Mouse (Mus musculus) stomach, embryonic 16.5 days (tissue): ENCODE results near the gene Ddx6. TPM values are rescaled to one million over a fixed set of nuclear protein-coding genes. Genes with fewer than 3 reads are reported as not detected.
"Not testable (repeated sequence)": the region's sequence is repeated elsewhere in the genome, so short reads cannot be mapped to it uniquely, and the experiment has no call there.

Experiments used
- ATAC-seq: fragments of 200-750 bp; cut with Nextera tagmentation; 2 replicates; pipeline ENCODE4 v1.8.0; 2017; ENCODE audit warnings: moderate number of reproducible peaks, moderate TSS enrichment; ENCODE audit not compliant: insufficient read depth, low FRiP score
- H3K27ac ChIP-seq: fragments of 300-500 bp; sonication (generic); 2 replicates; pipeline ENCODE4 v1.5.1; 2014; ENCODE audit warnings: low read length
- H3K27me3 ChIP-seq: fragments of 300-500 bp; sonication (generic); 2 replicates; pipeline ENCODE4 v1.6.1; 2014; ENCODE audit warnings: low read length, control low read depth, mixed read lengths; ENCODE audit not compliant: control insufficient read depth, insufficient read depth
- H3K36me3 ChIP-seq: fragments of 300-500 bp; sonication (generic); 2 replicates; pipeline ENCODE4 v1.6.1; 2014; ENCODE audit warnings: low read length; ENCODE audit not compliant: control insufficient read depth, insufficient read depth
- H3K4me1 ChIP-seq: fragments of 300-500 bp; sonication (generic); 2 replicates; pipeline ENCODE4 v1.6.1; 2014; ENCODE audit warnings: low read length, control low read depth, mixed read lengths; ENCODE audit not compliant: control insufficient read depth, insufficient read depth
- H3K4me2 ChIP-seq: fragments of 300-500 bp; sonication (generic); 2 replicates; pipeline ENCODE4 v1.6.1; 2014; ENCODE audit warnings: low read depth, low read length, mixed read lengths
- H3K4me3 ChIP-seq: fragments of 300-500 bp; sonication (generic); replicated peaks from 2 replicates; pipeline ENCODE4 v1.5.1; 2014; ENCODE audit warnings: mild to moderate bottlenecking, low read length
- H3K9ac ChIP-seq: fragments of 300-500 bp; sonication (generic); 2 replicates; pipeline ENCODE4 v1.6.1; 2014; ENCODE audit warnings: low read length
- H3K9me3 ChIP-seq: fragments of 300-500 bp; sonication (generic); replicated peaks from 2 replicates; pipeline ENCODE4 v1.6.1; 2016; ENCODE audit warnings: low read length, control low read depth; ENCODE audit not compliant: control insufficient read depth
- WGBS: fragments of 180-500 bp; shearing (Covaris S2); extraction: QIAGEN DNeasy Blood & Tissue Kit; methylation state at CpG from one replicate; pipeline ENCODE4 v1.1.7; 2014; 5-methylcytosine and 5-hydroxymethylcytosine counted together
- polyA plus RNA-seq: library from polyadenylated mRNA; unstranded; fragments of >200 nt; fragmentation: Nextera tagmentation; extraction: Ambion mirVana; gene quantifications from 2 replicates; pipeline ENCODE4 v1.2.1, GENCODE M21; 2015

Ddx6 gene
- polyA plus RNA-seq, 1 experiment from 2014 or later: 11.5 TPM

DNA sequence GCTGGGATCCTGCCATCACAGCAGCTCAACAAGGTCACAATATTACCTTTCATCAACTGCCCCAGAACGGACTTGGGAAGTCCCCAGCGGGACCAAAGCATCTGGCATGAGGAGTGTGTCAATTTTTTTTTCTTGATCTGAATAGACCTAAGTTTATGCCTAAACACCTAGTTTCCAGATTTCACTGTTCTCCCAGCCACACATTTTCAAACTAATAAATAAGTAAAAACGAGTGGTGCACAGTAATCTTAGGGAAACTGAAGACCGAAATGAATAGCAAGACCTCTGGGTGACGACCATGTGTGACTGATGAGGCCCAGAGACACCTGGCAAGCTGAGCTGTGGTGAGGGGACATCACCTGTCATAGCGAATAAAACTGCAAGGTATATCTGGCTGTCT lies 3.9 kb upstream of the Ddx6 start:
- no peak overlapping the region for H3K27ac ChIP-seq
- WGBS: 80% methylated on average over 6 of the region's 6 CpGs
- no peak overlapping the region for H3K4me2 ChIP-seq
- H3K4me3 ChIP-seq: no peak overlapping the region
- no peaks in the 10 kb centered on the region for H3K27me3 ChIP-seq
- H3K9me3 ChIP-seq: no peaks in the 10 kb centered on the region
- no peak overlapping the region for H3K9ac ChIP-seq
- ATAC-seq: no peak
- peaks cover 15% of the 10 kb centered on the region for H3K4me1 ChIP-seq
- no peaks in the 10 kb centered on the region for H3K36me3 ChIP-seq

DNA sequence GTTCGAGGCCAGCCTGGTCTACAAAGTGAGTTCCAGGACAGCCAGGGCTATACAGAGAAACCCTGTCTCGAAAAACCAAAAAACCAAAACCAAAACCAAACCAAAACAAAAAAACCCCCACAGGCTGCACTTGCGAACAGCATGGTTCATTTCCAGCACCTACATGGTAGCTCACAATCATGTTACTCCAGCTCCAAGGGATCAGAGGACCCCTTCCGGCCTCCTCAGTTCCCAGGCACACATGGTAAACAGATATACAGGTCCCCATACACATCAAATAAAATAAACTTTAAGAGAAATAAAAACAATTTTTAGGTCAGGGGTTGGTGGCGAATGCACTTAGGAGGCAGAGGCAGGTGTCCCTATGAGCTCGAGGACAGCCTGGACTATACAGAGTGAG lies 1.9 kb upstream of the Ddx6 start:
- H3K9ac ChIP-seq: peak overlapping the region; percentile 62
- H3K27ac ChIP-seq: peak overlapping the region; percentile 57
- WGBS: 67% methylated on average over 6 of the region's 6 CpGs
- peaks cover 24% of the 10 kb centered on the region for H3K4me1 ChIP-seq
- no peaks in the 10 kb centered on the region for H3K9me3 ChIP-seq
- H3K27me3 ChIP-seq: no peaks in the 10 kb centered on the region
- ATAC-seq: no peak
- peak overlapping the region; percentile 99 for H3K4me3 ChIP-seq
- H3K36me3 ChIP-seq: no peaks in the 10 kb centered on the region
- H3K4me2 ChIP-seq: peak overlapping the region; percentile 68

- peak; percentile 69 for ATAC-seq
- no peaks in the 10 kb centered on the region for H3K36me3 ChIP-seq
- H3K9me3 ChIP-seq: no peaks in the 10 kb centered on the region
Observed at GRCm38 (mm10) chr9:44603454-44604289, 1.0 kb upstream of the Ddx6 start.

GRCm38 (mm10) chr9:44604290-44604778 lies 358 bp upstream of the Ddx6 start:
- Histone ChIP-seq H3K4me3 (peak overlapping the region; percentile 99), H3K27me3 (no peaks in the 10 kb centered on the region), H3K9me3 (no peaks in the 10 kb centered on the region), H3K27ac (peak overlapping the region; percentile 98), H3K4me2 (peak overlapping the region; percentile 68), H3K36me3 (peaks cover 3% of the 10 kb centered on the region; the same call in 1 of the 2 replicates), H3K9ac (peak overlapping the region; percentile 100), H3K4me1 (peaks cover 25% of the 10 kb centered on the region)
- WGBS: under 1% methylated on average over 35 of the region's 65 CpGs
- ATAC-seq: peak; percentile 73

More at GRCm38 (mm10) chr9:44603454-44604289, 1.0 kb upstream of the Ddx6 start:
- H3K4me2 ChIP-seq: peak overlapping the region; percentile 68
- no peaks in the 10 kb centered on the region for H3K27me3 ChIP-seq
- H3K4me3 ChIP-seq: peak overlapping the region; percentile 99
- WGBS: under 1% methylated on average over 38 of the region's 38 CpGs
- H3K9ac ChIP-seq: peak overlapping the region; percentile 100
- H3K27ac ChIP-seq: peak overlapping the region; percentile 98
- peaks cover 26% of the 10 kb centered on the region for H3K4me1 ChIP-seq

- H3K4me2 ChIP-seq: peak overlapping the region; percentile 83
- 0% methylated on average over 13 of the region's 13 CpGs for WGBS
- H3K27ac ChIP-seq: peak overlapping the region; percentile 98
- H3K4me3 ChIP-seq: peak overlapping the region; percentile 99
- H3K9ac ChIP-seq: peak overlapping the region; percentile 100
- no peak for ATAC-seq
- H3K4me1 ChIP-seq: peaks cover 20% of the 10 kb centered on the region
- H3K9me3 ChIP-seq: no peaks in the 10 kb centered on the region
- no peaks in the 10 kb centered on the region for H3K27me3 ChIP-seq
- H3K36me3 ChIP-seq: peaks cover 15% of the 10 kb centered on the region
Observed at GRCm38 (mm10) chr9:44605616-44606165, 999 bp downstream of the Ddx6 start.

GRCm38 (mm10) chr9:44606646-44607045 lies 2.0 kb downstream of the Ddx6 start:
- Histone ChIP-seq H3K4me3 (peak overlapping the region; percentile 99), H3K9me3 (no peaks in the 10 kb centered on the region), H3K4me2 (peak overlapping the region; percentile 83), H3K4me1 (peaks cover 20% of the 10 kb centered on the region), H3K27me3 (no peaks in the 10 kb centered on the region), H3K36me3 (peaks cover 15% of the 10 kb centered on the region), H3K27ac (no peak overlapping the region), H3K9ac (no peak overlapping the region)
- ATAC-seq: no peak
- 48% methylated on average over 4 of the region's 4 CpGs for WGBS

GRCm38 (mm10) chr9:44607306-44607705 lies 2.6 kb downstream of the Ddx6 start:
- Histone ChIP-seq H3K36me3 (peaks cover 15% of the 10 kb centered on the region), H3K4me1 (peaks cover 20% of the 10 kb centered on the region), H3K4me2 (peak overlapping the region; percentile 83), H3K27ac (no peak overlapping the region), H3K27me3 (no peaks in the 10 kb centered on the region), H3K4me3 (peak overlapping the region; percentile 12), H3K9me3 (no peaks in the 10 kb centered on the region), H3K9ac (peak overlapping the region; percentile 27; the same call in 1 of the 2 replicates)
- no peak for ATAC-seq
- 38% methylated on average over 4 of the region's 4 CpGs for WGBS

DNA sequence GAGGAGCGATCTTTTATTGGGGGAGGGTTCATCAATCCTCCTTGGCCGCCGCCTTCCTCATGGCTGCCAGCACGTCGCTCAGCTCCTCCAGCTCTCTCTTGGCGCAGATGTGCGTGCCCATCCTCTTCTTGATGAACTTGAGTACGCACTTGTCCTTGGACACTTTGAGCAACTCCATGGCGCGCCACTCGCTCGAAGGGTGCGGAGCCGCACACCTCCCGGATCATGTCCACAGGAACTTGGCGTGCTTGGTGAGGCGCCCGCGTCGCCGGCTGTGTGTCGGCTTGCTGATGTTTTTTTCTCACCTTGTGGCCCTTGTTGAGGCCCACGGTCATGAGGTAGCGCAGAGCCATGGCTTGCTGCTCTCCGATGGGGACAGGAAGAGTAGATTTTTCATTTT lies 5.7 kb downstream of the Ddx6 start:
- no peak overlapping the region for H3K9ac ChIP-seq
- H3K9me3 ChIP-seq: no peaks in the 10 kb centered on the region
- H3K27me3 ChIP-seq: no peaks in the 10 kb centered on the region
- 97% methylated on average over 25 of the region's 25 CpGs for WGBS
- peaks cover 15% of the 10 kb centered on the region for H3K4me1 ChIP-seq
- no peak overlapping the region for H3K4me2 ChIP-seq
- no peak overlapping the region for H3K27ac ChIP-seq
- peaks cover 29% of the 10 kb centered on the region for H3K36me3 ChIP-seq
- H3K4me3 ChIP-seq: no peak overlapping the region
- no peak for ATAC-seq

DNA sequence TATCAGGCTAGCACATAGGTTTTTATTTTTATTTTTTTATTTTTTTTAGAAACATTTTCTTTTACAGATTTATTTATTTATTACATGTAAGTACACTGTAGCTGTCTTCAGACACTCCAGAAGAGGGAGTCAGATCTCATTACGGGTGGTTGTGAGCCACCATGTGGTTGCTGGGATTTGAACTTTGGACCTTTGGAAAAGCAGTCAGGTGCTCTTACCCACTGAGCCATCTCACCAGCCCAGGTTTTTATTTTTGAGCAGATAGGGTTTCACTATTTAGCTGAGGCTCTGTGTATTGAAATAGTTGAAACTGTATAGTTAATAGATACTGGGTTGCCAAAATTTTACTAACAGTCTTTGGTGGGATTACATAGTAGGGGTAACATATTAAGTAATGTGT lies 8.4 kb downstream of the Ddx6 start:
- H3K4me3 ChIP-seq, ATAC-seq, H3K9me3 ChIP-seq, H3K27ac ChIP-seq, H3K4me2 ChIP-seq, H3K4me1 ChIP-seq, H3K27me3 ChIP-seq, H3K9ac ChIP-seq: not testable (repeated sequence)
- H3K36me3 ChIP-seq: peaks cover 40% of the 10 kb centered on the region
- 67% methylated on average over 1 of the region's 1 CpGs for WGBS
